Mouse (Mus musculus): ENCODE results near the gene Ttll1. TPM values are rescaled to one million over a fixed set of nuclear protein-coding genes. Genes with fewer than 3 reads are reported as not detected.

Ttll1 gene
- 10.2 and 11.4 TPM in 2 replicates for polyA plus RNA-seq (2015; fragmentation: Nextera tagmentation; extraction: Ambion mirVana)

GRCm38 (mm10) chr15:83510805-83511405 is at the start of gene Ttll1:
Gene Ttll1, minus strand, starts transcription at chr15:83510893.
- Histone ChIP-seq H3K27me3 (ENCODE audit: control insufficient read depth, insufficient read depth, low read length) (no peaks in the 10 kb centered on the region), H3K27ac (replicated peaks) (no peak within 1 kb of the TSS), H3K9me3 (ENCODE audit: control insufficient read depth, low read length) (no peaks in the 10 kb centered on the region), H3K4me3 (ENCODE audit: low read depth, low read length) (peak within 1 kb of the TSS; percentile 49), H3K9ac (ENCODE audit: low read length) (peak within 1 kb of the TSS; percentile 59), H3K36me3 (ENCODE audit: control insufficient read depth, insufficient read depth, low read length) (no peaks in the 10 kb centered on the region), H3K4me1 (replicated peaks; ENCODE audit: control insufficient read depth, insufficient read depth) (no peaks in the 10 kb centered on the region), H3K4me2 (replicated peaks; ENCODE audit: low read depth) (peak within 1 kb of the TSS; percentile 72)
- ATAC-seq (ENCODE audit: low FRiP score, low TSS enrichment) (peak; percentile 95), DNase-seq (ENCODE audit: low spot score) (peak; percentile 97)
- TF ChIP-seq EP300 (optimal IDR thresholded peaks at IDR 0.05) (no peak), CTCF (IDR thresholded peaks at IDR 0.05; ENCODE audit: low read depth) (no peak)
- WGBS, result 10% methylated on average over 41 of the region's 41 CpGs

GRCm38 (mm10) chr15:83555161-83555974 is 44.7 kb upstream of the Ttll1 start:
- peak overlapping the region; percentile 92 for H3K4me2 ChIP-seq (replicated peaks; ENCODE audit: low read depth)
- H3K27me3 ChIP-seq (ENCODE audit: control insufficient read depth, insufficient read depth, low read length), result no peaks in the 10 kb centered on the region
- TF ChIP-seq EP300 (optimal IDR thresholded peaks at IDR 0.05) (no peak), CTCF (IDR thresholded peaks at IDR 0.05; ENCODE audit: low read depth) (no peak)
- no peaks in the 10 kb centered on the region for H3K4me1 ChIP-seq (replicated peaks; ENCODE audit: control insufficient read depth, insufficient read depth)
- peak overlapping the region; percentile 94 for H3K27ac ChIP-seq (replicated peaks)
- peak overlapping the region; percentile 78 for H3K4me3 ChIP-seq (ENCODE audit: low read depth, low read length)
- H3K9ac ChIP-seq (ENCODE audit: low read length), result peak overlapping the region; percentile 88
- ATAC-seq (ENCODE audit: low FRiP score, low TSS enrichment) (peak; percentile 81), DNase-seq (ENCODE audit: low spot score) (peak; percentile 89)
- peaks cover 3% of the 10 kb centered on the region; the same call in 1 of the 2 replicates for H3K36me3 ChIP-seq (ENCODE audit: control insufficient read depth, insufficient read depth, low read length)
- H3K9me3 ChIP-seq (ENCODE audit: control insufficient read depth, low read length), result no peaks in the 10 kb centered on the region
- WGBS, result under 1% methylated on average over 73 of the region's 74 CpGs

GRCm38 (mm10) chr15:83553831-83554230 is 43.1 kb upstream of the Ttll1 start:
- Histone ChIP-seq H3K27me3 (ENCODE audit: control insufficient read depth, insufficient read depth, low read length) (no peaks in the 10 kb centered on the region), H3K9ac (ENCODE audit: low read length) (no peak overlapping the region), H3K36me3 (ENCODE audit: control insufficient read depth, insufficient read depth, low read length) (peaks cover 9% of the 10 kb centered on the region; the same call in 1 of the 2 replicates), H3K4me3 (ENCODE audit: low read depth, low read length) (no peak overlapping the region), H3K27ac (replicated peaks) (no peak overlapping the region), H3K4me1 (replicated peaks; ENCODE audit: control insufficient read depth, insufficient read depth) (no peaks in the 10 kb centered on the region), H3K9me3 (ENCODE audit: control insufficient read depth, low read length) (no peaks in the 10 kb centered on the region), H3K4me2 (replicated peaks; ENCODE audit: low read depth) (no peak overlapping the region)
- ATAC-seq (ENCODE audit: low FRiP score, low TSS enrichment), result no peak
- TF ChIP-seq EP300 (optimal IDR thresholded peaks at IDR 0.05), result no peak
- peak; percentile 60 for TF ChIP-seq CTCF (IDR thresholded peaks at IDR 0.05; ENCODE audit: low read depth)
- DNase-seq (ENCODE audit: low spot score), result no peak

DNA sequence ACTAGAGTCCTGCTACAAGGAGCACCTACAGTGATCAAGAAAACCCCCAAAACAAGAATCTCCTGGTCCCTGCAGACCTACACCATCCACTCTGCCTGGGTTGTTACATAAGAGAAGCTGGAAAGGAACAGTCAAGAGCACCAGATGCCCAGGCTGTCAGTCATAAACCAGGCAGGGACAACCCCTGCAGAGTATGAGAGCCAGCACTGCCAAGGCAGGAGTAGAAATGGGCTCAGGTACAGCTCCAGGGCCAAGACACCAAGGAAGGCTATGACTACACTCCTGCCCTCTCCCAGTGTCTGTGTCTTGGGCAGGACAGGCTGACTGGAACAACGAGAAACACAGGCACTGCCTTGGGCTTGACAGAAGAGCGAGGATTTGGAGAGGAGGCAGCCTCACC is 39.4 kb upstream of the Ttll1 start:
- no peak overlapping the region for H3K4me3 ChIP-seq (ENCODE audit: low read depth, low read length)
- no peaks in the 10 kb centered on the region for H3K9me3 ChIP-seq (ENCODE audit: control insufficient read depth, low read length)
- TF ChIP-seq CTCF (IDR thresholded peaks at IDR 0.05; ENCODE audit: low read depth) (no peak), EP300 (optimal IDR thresholded peaks at IDR 0.05) (no peak)
- H3K4me2 ChIP-seq (replicated peaks; ENCODE audit: low read depth), result no peak overlapping the region
- H3K27me3 ChIP-seq (ENCODE audit: control insufficient read depth, insufficient read depth, low read length), result no peaks in the 10 kb centered on the region
- no peak overlapping the region for H3K9ac ChIP-seq (ENCODE audit: low read length)
- H3K36me3 ChIP-seq (ENCODE audit: control insufficient read depth, insufficient read depth, low read length), result peaks cover 15% of the 10 kb centered on the region; the same call in 1 of the 2 replicates
- 56% methylated on average over 2 of the region's 2 CpGs for WGBS
- ATAC-seq (ENCODE audit: low FRiP score, low TSS enrichment) (no peak), DNase-seq (ENCODE audit: low spot score) (no peak)
- no peaks in the 10 kb centered on the region for H3K4me1 ChIP-seq (replicated peaks; ENCODE audit: control insufficient read depth, insufficient read depth)
- H3K27ac ChIP-seq (replicated peaks), result no peak overlapping the region

GRCm38 (mm10) chr15:83547144-83547543 is 36.5 kb upstream of the Ttll1 start:
- no peak overlapping the region for H3K27ac ChIP-seq (replicated peaks)
- no peak overlapping the region for H3K4me2 ChIP-seq (replicated peaks; ENCODE audit: low read depth)
- no peak overlapping the region for H3K9ac ChIP-seq (ENCODE audit: low read length)
- no peak for ATAC-seq (ENCODE audit: low FRiP score, low TSS enrichment)
- WGBS, result 90% methylated on average over 8 of the region's 8 CpGs
- H3K9me3 ChIP-seq (ENCODE audit: control insufficient read depth, low read length), result no peaks in the 10 kb centered on the region
- no peaks in the 10 kb centered on the region for H3K27me3 ChIP-seq (ENCODE audit: control insufficient read depth, insufficient read depth, low read length)
- no peak for DNase-seq (ENCODE audit: low spot score)
- TF ChIP-seq EP300 (optimal IDR thresholded peaks at IDR 0.05) (no peak), CTCF (IDR thresholded peaks at IDR 0.05; ENCODE audit: low read depth) (no peak)
- no peaks in the 10 kb centered on the region for H3K4me1 ChIP-seq (replicated peaks; ENCODE audit: control insufficient read depth, insufficient read depth)
- H3K36me3 ChIP-seq (ENCODE audit: control insufficient read depth, insufficient read depth, low read length), result peaks cover 15% of the 10 kb centered on the region; the same call in 1 of the 2 replicates
- no peak overlapping the region for H3K4me3 ChIP-seq (ENCODE audit: low read depth, low read length)

DNA sequence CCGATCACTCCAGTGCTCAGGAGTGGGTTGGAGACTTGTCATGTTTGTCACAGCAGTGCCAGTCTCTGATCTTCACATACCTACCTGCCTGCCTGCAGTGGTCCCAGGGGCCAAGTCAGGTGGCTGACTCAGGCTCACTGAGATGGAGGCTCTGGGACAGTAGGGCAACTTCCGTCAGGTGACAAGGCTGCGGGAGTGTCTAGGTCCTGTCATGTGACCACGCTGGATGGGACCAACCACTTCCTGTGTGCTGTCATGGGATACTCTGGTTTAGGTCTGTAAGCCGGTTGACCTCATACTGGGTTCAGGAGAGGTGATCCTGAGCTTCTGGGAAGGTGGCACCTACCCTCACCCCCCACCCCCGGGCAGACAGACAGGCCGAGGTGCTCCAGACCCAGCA is 35.3 kb upstream of the Ttll1 start:
- peaks cover 15% of the 10 kb centered on the region; the same call in 1 of the 2 replicates for H3K36me3 ChIP-seq (ENCODE audit: control insufficient read depth, insufficient read depth, low read length)
- H3K27me3 ChIP-seq (ENCODE audit: control insufficient read depth, insufficient read depth, low read length), result no peaks in the 10 kb centered on the region
- DNase-seq (ENCODE audit: low spot score) (no peak), ATAC-seq (ENCODE audit: low FRiP score, low TSS enrichment) (no peak)
- H3K4me3 ChIP-seq (ENCODE audit: low read depth, low read length), result no peak overlapping the region
- no peak for TF ChIP-seq EP300 (optimal IDR thresholded peaks at IDR 0.05)
- TF ChIP-seq CTCF (IDR thresholded peaks at IDR 0.05; ENCODE audit: low read depth), result no peak
- no peaks in the 10 kb centered on the region for H3K9me3 ChIP-seq (ENCODE audit: control insufficient read depth, low read length)
- H3K4me1 ChIP-seq (replicated peaks; ENCODE audit: control insufficient read depth, insufficient read depth), result no peaks in the 10 kb centered on the region
- 89% methylated on average over 7 of the region's 7 CpGs for WGBS
- no peak overlapping the region for H3K9ac ChIP-seq (ENCODE audit: low read length)
- H3K4me2 ChIP-seq (replicated peaks; ENCODE audit: low read depth), result no peak overlapping the region
- H3K27ac ChIP-seq (replicated peaks), result no peak overlapping the region

Measured in stomach, postnatal 0 days (tissue).